Mouse (Mus musculus): ENCODE measurements around the gene Wls.
A peak's percentile ranks its signal among the peaks of the same experiment; 100 is the strongest.

The Wls gene

DNA sequence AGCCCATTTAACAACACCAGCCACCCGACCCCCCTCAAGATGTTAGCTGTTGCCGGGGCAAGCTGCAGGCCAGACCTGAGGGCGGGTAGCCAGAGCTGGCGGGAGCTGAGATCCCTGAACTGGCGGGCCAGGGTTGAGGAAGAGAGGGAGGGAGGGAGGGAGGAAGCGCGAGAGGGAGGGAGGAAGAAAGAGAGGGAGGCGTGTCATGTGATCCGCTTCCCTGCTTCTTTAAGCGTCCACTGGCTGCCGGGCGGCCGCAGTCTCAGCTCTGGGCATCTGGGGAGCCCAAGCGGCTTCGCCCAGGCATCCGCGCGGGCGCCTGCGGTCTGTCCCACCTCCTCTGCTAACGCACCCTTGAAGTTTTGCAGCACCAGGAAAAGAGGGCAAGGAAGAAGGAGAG lies at the start of gene Wls:
TSS of gene Wls (plus strand) at position 192 of the 400 bp plus-strand sequence.
- DNase-seq (ENCODE audit: low spot score in 2 of 2), result peak; percentile 64 to 74

DNA sequence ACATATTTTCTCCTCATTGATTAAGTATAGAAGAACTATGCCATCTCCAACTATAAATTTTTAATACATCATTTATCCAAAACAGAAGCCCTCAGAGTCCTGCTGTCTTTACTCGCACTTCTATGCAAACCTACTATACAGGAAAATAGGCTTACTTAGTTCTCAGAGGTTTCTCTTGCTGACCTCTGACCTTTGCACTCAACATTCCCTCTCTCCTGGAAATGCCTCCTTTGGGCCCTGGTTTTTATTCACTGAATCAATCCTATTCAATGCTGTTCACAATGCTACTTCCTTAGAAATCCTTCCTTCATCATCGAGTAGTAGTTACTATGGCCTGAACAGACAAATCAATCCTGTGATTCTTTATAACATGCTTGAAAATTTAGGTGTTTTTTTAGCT lies 49.7 kb upstream of the Wls start:
- DNase-seq (ENCODE audit: low spot score in 2 of 2), result no peak

DNA sequence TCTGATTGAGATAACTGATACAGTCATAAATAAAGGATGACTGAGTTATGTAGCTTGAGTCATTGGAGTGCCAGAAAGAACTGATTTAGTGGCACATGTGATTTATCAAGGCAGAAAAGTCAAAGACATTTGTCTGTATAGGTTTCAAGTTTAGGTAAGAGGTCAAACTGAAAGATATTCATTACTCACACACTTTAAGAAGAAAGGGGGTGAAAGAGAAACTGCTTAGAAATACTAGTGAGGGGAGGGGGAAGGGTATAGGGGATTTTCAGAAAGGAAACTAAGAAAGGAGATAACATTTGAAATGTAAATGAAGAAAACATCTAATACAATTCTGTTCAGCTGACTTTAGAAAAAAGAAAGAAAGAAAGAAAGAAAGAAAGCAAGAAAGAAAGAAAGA lies 7.9 kb upstream of the Wls start:
- no peak for DNase-seq (ENCODE audit: low spot score in 2 of 2)

DNA sequence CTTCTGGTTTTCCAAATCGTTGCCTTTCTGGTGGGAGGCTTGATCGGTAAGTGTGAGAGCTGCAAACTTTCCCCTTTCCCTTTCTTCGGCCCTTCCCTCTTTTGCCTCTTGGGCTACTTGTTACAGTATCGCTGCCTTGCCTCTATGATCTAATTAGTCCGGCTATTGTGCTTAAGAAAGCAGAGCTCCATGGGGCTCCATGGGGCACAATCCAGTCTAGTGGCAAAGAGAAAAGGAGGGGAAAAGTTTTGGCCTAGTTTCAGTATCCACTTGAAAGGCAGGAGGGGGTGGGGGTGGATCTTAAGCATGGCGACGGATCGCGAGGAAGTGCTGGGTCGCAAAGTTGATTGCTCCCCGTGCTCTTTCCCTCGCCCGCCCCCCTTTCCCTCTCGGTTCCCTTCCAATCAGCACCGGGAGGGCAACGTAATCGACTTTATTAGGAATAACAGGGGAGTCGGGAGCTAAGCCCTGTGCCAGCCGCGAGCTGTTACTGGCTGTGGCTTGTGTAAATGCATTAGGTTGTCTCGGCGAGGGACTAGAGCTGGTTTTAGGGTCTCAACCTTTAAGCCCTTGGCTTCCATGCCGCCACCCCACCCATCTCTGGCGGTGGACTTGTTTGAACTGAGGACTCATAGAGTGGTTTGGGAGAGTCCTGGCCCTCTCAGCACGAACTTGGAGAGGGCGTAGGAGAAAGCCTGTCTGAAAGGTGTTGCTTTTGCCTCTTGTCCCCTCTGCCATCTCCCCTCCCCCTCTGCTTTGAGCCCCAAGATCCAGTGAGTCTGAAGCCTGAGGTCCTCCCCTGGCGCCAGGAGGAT lies 737 bp downstream of the Wls start:
- peak; percentile 29 to 45 for DNase-seq (ENCODE audit: low spot score in 2 of 2)

DNA sequence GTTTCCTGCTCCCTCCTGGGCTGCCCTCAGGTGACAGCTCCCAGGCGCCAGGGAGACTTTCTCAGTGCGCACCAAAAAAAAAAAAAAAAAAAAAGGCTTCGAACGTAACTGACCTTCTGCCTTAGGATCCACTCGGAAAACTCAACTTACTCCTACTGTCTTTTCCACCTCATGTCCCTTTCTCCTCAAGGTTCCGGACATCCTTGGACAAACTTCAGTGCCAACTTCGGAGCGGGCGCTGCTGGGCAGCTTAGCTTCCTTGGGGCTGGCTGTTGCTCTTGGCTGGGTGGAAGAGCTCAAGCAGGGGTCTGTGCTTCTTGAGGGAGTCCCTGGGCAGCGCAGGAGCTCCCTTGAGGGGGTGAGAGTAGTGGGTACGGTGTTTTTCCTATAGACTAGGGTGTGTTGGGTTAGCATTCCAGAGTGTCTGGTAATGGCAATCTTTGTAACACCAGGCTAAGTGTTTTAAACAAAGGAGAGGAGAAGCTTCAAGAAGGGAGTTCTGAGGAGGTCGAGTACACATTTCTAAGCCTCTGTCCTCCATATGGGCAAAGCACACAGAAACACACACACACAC lies 1.4 kb downstream of the Wls start:
- peak; percentile 26 for DNase-seq (ENCODE audit: low spot score in 2 of 2)

DNA sequence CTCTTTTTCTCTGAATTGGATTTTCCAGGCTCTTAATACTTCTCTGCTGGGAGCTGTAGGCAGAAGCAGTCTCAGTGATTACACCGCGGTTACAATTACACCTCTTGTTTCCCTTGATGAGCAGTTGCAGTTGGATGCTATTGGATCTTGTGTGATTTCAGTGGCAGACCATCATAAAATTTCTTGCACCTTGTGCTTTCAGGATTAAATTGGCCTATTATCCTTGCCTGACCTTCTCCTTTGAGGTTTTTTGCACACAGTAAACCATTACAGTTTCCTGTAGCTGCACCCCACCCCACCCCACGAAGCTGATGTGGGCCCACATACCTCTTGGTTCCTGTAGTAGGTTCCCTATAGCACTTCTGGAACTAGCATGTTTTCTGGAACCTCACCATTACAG lies 2.0 kb downstream of the Wls start:
- DNase-seq (ENCODE audit: low spot score in 2 of 2), result peak in 1 of 2 experiments; percentile 20

DNA sequence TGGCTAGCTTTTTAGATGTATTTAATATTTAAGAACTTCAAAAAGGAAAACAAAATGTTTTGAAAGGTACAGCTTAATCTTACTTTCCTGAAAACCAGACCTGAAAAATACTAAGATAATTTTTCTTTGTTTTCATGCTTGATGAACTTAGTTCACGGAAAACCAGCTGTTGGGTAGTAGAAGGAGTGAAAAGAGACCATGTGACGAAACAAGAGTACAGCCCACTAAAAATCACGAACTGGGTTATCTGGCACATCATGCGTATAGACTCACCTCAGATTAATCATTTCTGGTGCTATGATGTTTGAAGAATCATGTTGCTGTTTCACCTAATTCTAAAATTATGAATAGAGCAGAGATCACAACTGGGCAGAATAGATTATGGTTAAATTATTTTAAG lies 3.7 kb downstream of the Wls start:
- no peak for DNase-seq (ENCODE audit: low spot score in 2 of 2)

DNA sequence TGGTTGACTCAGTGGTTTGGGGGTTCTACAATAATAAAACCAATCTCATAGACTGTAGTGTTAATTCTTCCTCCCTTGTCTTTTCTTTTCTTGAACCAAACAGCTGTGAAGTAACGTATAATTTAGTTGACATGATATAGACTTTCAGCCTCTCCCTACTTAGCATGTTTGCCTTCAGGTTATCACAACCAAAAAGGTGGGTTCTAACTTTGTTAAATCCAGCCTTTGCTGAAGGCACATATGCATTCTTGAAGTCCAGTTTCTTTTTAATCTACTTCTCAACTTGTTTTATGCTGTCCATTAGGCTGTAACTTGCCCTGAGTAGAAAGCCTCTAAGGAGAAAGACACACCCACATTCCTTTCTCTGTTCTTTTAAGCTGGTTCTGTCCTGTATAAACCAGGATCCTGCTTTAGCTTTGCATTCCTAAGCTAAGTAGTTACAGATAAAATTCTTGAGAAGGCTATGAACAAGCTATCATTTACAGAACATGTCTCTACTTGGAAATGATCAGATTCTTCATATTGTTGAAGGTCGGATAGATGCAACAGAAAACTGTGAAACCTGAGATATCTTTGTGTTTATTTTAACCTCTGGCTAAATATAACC lies 8.0 kb downstream of the Wls start:
- DNase-seq (ENCODE audit: low spot score in 2 of 2), result no peak

DNA sequence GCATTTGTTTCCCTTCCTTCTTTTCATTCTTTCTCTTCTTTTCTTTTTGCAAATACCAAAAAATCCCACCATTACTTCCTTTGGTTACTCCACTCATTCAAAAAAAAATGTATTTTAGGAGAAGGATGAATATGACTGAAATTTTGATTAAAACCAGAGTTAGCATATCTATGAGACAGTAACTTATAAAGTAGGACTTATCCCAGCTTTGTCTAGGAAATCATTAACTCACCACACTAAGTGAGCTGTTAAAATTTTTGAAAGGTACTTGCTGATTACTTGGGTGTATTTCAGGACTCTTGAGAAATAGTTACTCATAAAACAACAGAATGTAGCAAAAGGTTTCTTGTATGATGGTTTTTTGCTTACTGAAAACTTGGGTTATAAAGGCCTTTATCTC lies 8.7 kb downstream of the Wls start:
- no peak for DNase-seq (ENCODE audit: low spot score in 2 of 2)

DNA sequence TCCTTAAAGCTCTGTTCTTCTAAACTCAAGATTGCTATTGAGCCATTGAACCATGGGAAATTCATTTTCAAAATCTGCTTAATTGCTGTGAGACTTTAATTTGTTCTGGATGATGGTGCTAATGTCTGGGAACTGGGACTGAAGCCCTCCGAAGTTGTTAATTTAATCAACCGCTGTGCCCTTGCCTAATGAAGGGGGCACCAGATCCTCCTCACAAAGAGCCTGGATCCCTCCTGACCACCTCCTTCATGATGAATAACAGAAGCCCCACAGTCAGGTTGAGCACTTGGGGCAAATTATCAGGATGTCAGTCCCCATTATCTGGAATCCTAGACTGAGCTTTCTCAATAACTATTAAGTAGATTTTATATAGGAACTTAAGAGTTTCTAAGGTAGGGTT lies 12.0 kb downstream of the Wls start:
- DNase-seq (ENCODE audit: low spot score in 2 of 2), result no peak

DNA sequence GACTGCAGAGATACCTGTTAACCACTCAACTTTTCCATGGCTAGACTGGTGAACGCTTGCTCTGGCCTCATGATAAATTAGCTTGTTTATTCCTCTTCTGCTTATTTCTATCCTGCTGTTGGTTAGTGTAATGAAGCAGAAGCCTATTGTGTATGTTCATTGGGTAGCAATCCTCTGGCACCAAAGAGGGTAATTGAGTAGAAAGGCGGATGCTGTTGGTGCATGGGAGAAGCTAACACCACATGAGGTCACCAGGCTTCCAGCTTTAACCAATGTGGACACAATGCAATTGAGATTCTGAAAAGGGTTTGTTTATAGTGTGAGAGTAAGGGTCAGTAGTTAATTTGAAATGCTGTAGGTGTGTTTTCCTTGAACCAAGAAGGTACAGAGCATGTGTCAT lies 12.5 kb downstream of the Wls start:
- no peak for DNase-seq (ENCODE audit: low spot score in 2 of 2)

DNA sequence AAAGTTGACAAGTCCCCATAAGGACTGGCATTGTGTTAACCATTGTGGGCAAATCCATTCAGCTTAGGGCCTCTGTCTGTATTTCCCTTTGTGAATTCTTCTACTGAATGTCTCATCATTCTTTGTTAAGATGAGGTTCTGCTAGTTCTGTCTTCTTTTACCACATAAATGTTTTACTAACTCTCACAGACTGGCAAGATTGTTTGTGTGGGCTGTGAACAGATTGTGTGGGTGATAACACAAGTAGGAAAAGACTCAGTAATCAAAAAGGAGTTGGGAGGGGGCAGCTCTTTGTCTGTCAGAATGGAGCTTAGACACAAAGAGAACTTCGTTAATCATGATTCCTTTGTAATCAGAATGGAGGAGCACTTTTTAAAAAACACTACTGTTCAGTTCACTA lies 17.6 kb downstream of the Wls start:
- DNase-seq (ENCODE audit: low spot score in 2 of 2), result no peak

DNA sequence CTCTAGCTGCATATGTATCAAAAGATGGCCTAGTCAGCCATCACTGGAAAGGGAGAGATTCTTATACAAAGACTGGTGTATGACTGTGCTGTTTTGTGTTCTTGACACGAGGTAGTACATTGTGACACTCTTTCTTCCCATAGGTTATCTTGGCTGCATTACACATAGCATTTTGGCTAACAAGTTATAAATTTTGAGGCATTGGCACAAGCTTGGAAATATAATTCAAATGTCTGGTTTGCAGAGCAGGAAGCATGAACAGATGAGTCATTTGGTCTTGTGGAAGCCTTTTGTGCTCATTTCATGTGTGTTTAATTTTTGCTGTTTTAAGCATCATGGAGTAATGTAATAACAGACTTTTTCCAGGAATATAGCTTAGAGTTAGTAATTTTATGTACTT lies 26.2 kb downstream of the Wls start:
- no peak for DNase-seq (ENCODE audit: low spot score in 2 of 2)

DNA sequence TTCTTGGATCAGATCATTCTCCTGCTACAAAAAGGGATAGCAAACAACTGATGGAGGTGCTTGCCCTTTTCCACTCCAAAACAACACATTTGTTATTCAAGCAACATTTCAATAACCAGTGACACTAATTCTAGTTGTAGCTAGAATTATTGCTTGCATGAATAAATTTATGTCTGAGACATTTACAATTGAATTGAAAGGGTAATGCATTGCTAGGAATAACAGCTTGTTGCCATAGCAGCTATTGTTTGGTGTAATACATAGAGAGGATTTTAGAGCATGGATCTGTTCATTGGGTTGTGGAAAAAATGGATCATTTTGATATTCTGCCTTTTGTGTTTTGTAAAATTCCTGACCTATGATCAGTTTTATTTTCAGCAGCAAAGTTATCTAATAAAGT lies 39.5 kb downstream of the Wls start:
- DNase-seq (ENCODE audit: low spot score in 2 of 2), result no peak

DNA sequence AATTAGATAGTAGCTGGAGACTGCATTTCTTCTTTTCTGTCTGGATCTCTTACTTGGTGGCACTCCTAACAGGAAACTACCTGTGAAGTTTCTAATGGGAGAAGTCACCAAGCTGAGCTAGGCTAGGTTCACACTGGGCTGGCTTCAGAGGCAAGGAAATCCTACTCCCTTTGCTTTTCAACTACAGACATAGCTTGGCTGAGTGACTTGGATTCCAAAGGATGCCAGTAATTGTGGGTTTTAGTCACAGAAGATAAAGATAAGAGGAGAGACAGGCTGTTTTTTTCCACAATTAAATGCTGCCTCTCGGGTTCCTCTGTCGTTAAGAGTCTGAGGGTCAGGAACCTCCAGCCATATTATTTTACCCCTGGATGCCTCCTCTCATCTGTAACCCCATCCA lies 43.9 kb downstream of the Wls start:
- no peak for DNase-seq (ENCODE audit: low spot score in 2 of 2)

DNA sequence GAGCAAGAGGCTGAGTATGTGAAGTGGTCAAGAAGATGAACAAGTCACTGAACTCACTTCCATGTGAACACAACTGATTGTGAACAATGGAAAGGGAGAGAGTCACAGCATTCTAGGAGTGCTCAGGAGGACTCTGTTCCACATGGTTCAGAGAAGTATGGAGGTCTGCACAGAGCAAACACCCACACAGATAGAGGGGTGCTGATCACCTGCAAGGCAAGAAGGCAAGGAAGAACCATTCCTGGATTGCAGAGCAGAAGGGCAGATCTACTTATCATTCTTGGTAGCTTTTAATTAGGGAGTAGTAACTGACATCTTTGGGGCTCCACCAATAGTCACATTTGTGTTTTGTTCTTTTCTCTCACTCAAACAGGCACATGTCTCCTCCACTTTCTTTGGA lies 45.3 kb downstream of the Wls start:
- no peak for DNase-seq (ENCODE audit: low spot score in 2 of 2)

DNA sequence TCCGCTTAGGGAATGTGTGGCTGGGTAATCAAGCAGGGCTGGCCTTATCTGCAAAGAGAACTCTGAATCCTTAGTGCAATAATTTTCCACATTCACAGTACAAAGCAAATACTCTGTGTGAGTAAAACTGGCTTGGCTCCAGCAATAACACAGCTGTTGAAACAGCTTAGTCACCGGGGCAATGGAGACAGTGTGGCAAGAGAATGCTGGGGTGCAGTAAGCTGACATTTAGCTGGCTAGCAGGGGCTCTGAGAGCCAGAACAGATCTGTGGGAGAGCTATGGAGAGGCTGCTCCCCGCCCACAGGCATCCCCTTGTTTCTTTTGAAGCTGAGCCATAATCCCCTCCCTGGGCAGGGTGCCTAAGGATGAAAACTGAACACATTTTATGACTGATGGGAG lies 45.8 kb downstream of the Wls start:
- DNase-seq (ENCODE audit: low spot score in 2 of 2), result peak; percentile 77 to 85

DNA sequence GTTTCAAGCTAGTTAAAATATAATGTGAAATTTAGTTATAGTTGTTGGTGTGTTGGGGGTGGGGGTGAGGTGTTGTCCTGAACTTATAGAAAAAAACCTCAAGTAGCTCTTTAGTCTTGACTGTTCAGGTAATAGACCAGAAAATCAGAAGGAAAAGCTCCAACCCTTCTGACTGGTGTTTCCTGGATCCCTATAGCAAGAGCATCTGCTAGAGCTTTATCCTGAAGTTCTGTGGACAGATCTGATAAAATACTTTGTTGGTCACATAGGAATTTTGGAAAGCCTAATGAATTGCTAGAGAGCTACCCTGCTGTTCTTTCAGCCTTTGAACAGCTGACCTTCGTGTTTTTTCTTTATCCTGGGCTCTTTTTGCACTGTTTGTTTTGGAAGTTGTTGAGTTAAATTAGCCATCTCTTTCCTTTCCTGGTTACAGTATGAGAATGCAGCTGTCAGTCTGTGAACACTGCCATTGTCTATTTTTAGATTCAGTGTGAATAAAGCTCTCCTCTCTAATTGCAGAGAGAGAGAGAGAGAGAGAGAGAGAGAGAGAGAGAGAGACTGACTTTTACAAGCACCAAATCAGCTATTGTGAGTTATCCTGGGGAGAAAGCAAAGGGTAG lies 46.4 kb downstream of the Wls start:
- DNase-seq (ENCODE audit: low spot score in 2 of 2), result no peak

DNA sequence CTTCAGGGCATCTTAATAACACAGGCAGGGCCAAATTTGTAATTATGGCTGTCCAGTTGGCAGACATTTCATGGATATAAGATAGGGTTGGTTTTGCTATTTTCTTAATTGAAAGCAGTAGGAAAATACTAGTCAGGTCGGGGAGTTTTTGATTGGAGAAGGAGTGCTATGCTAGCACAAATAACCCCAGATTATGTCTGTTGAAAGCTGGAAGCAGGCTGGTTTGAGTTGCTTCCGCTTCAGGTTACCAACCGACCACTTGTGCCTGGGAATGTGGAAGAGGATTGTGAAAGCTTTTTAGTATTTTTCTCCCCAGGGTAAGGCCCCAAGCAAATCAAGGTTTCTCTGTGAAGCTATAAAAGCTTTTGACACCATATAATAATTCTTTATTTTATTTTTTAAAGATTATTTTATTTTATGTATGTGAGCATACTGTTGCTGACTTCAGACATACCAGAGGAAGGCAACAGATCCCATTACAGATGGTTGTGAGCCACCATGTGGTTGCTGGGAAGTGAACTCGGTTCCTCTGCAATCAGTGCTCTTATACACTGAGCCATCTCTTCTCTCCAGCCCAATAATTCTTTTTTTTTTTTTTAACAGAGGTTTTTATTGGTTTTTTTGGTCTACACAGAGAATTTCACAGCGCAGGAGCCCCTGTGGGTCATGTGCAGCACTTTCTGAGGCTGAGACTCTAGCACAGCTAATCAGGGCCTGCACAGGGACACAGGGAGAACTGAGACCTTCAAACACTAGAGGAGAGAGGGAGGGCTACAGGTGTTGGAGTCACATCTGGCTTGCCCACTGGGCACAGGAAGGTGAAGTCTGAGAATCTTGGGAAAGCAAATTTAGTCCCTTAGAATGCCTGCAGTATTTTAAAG lies 50.9 kb downstream of the Wls start:
- DNase-seq (ENCODE audit: low spot score in 2 of 2), result no peak

DNA sequence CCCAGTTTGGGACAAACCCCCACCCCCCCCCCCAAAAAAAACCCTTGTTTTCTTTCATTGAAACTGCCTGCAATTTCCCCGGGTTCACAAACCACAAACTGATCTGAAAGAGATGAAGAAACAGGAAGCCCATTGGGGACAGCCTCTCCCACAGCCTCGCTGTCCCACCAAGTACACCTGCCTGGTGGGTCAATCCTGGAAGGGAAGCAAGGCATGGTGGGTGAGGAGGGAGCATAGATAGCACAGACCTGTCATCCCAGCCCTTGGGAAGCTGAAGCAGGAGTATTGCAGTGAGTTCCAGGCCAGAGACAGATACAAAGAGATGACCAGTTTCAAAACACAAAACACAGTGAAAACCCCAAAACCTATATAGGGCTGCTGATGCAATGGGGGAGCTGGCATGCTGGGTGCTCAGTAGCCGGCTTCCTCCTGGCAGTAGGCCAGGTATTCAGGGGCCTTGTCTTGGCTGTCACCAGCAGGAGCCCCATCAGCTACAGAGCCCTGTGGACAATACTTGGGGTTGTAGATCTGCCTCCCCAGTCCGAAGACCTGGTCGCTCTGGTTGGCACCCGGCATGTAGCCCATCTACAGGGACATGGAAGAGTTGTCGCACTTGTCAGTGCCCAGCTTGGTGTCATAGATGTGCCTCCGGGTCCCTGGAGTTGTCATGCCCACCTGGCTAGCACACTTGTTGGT lies 51.7 kb downstream of the Wls start:
- DNase-seq (ENCODE audit: low spot score in 2 of 2), result no peak

DNA sequence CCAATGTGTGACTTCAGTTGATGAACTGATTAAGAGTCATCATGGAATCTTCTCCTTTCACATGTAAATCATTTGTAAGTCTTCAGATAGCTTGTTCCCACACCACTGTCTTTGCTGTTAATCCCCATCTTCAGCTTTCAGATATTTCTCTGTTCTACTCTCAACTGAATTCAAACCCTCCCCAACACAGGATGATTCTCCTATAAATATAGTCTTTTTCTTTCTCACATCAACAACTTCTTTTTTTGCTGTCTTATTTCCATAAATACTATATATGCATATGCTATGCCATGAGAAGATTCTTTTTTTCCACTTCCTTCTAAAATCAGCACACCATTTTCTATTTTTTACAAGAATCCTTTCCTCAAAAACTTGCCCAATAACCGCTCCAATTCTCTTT lies 67.9 kb downstream of the Wls start:
- no peak for DNase-seq (ENCODE audit: low spot score in 2 of 2)

Measured in frontal cortex, postnatal 36 days (tissue).